In genomic region chr4:91365276-91365675, GRCm38 (mm10) we compare ENCODE assay signal across 19 mouse cellular contexts. TPM values are rescaled to one million over a fixed set of nuclear protein-coding genes. Genes with fewer than 3 reads are reported as not detected.
"Had no signal": no experiment of that assay in that cellular context is flagged by ENCODE, and none has a peak within 500 bp of the region (broad histone marks: within the 10 kb centered on the region; RNA-seq: fewer than 3 reads in every experiment).

No protein-coding gene starts in this region.

- H3K4me2 ChIP-seq: kidney, embryonic 15.5 days; liver, embryonic 13.5 days; lung, embryonic 14.5 days; midbrain, embryonic 12.5 days; neural tube, embryonic 12.5 days; stomach, embryonic 15.5 days had no signal

- H3K4me1 ChIP-seq: kidney, embryonic 15.5 days; liver, embryonic 13.5 days; megakaryocyte, embryonic 14.5 days; stomach, embryonic 15.5 days had no signal

- ATAC-seq: lung, postnatal 0 days had no signal

- H3K27me3 ChIP-seq: midbrain, embryonic 12.5 days; neural tube, embryonic 12.5 days had no signal

- H3K9me3 ChIP-seq: kidney, embryonic 15.5 days; liver, embryonic 13.5 days; megakaryocyte, embryonic 14.5 days; midbrain, embryonic 12.5 days; neural tube, embryonic 12.5 days; stomach, embryonic 15.5 days had no signal

- H3K27ac ChIP-seq: kidney, embryonic 15.5 days; left cerebral cortex, adult 2 months; liver, embryonic 13.5 days; midbrain, embryonic 12.5 days; neural tube, embryonic 12.5 days; stomach, embryonic 15.5 days had no signal

- DNase-seq: kidney, adult 11 months; kidney, adult 8-10 months; kidney, postnatal 10 days; kidney, postnatal 36 days; layer of hippocampus, postnatal 36 days; liver, embryonic 13.5 days; lung, embryonic 14.5 days; right cerebral cortex, postnatal 25 days; spleen, adult 18-20 months; thymus, postnatal 36 days had no signal

- H3K4me3 ChIP-seq: kidney, embryonic 15.5 days; left cerebral cortex, adult 2 months; liver, embryonic 13.5 days; megakaryocyte, embryonic 14.5 days; midbrain, embryonic 12.5 days; neural tube, embryonic 12.5 days; stomach, embryonic 15.5 days had no signal

- H3K36me3 ChIP-seq: kidney, embryonic 15.5 days; liver, embryonic 13.5 days; stomach, embryonic 15.5 days had no signal

- H3K9ac ChIP-seq: kidney, embryonic 15.5 days; liver, embryonic 13.5 days; lung, embryonic 14.5 days; midbrain, embryonic 12.5 days; neural tube, embryonic 12.5 days; stomach, embryonic 15.5 days had no signal

RNA-seq across cellular contexts. Expression of gene Elavl2, which starts 35.3 kb away (rescaled TPM):
- total RNA-seq: liver, adult 2 months; neutrophil, adult 5-6 weeks had no signal
- polyA plus RNA-seq: liver, adult 2 months had no signal
